Mouse (Mus musculus) midbrain, embryonic 12.5 days (tissue): ENCODE results near the gene Ndufa8. TPM values are rescaled to one million over a fixed set of nuclear protein-coding genes. Genes with fewer than 3 reads are reported as not detected.

Experiments used
- ATAC-seq: fragments of 200-750 bp; cut with Nextera tagmentation; 2 replicates; pipeline ENCODE4 v1.8.0; 2017; ENCODE audit warnings: low read depth, moderate TSS enrichment, moderate library complexity; ENCODE audit not compliant: low FRiP score
- H3K27ac ChIP-seq: fragments of 300-500 bp; sonication (generic); replicated peaks from 2 replicates; pipeline ENCODE4 v1.5.1; 2016; ENCODE audit warnings: mild to moderate bottlenecking
- H3K27me3 ChIP-seq: fragments of 300-500 bp; sonication (generic); 2 replicates; pipeline ENCODE4 v1.6.1; 2016; ENCODE audit warnings: mild to moderate bottlenecking
- H3K36me3 ChIP-seq: fragments of 300-500 bp; sonication (generic); 2 replicates; pipeline ENCODE4 v1.6.1; 2016
- H3K4me1 ChIP-seq: fragments of 300-500 bp; sonication (generic); 2 replicates; pipeline ENCODE4 v1.6.1; 2016
- H3K4me2 ChIP-seq: fragments of 300-500 bp; sonication (generic); replicated peaks from 2 replicates; pipeline ENCODE4 v1.6.1; 2016; ENCODE audit warnings: mild to moderate bottlenecking, moderate library complexity
- H3K4me3 ChIP-seq: fragments of 300-500 bp; sonication (generic); 2 replicates; pipeline ENCODE4 v1.5.1; 2016; ENCODE audit warnings: mild to moderate bottlenecking
- H3K9ac ChIP-seq: fragments of 300-500 bp; sonication (generic); replicated peaks from 2 replicates; pipeline ENCODE4 v1.6.1; 2016; ENCODE audit warnings: mild to moderate bottlenecking, moderate library complexity
- H3K9me3 ChIP-seq: fragments of 300-500 bp; sonication (generic); 2 replicates; pipeline ENCODE4 v1.6.1; 2016; ENCODE audit warnings: mild to moderate bottlenecking
- WGBS: fragments of 180-500 bp; shearing (Covaris S2); methylation state at CpG from one replicate; pipeline ENCODE4 v1.1.7; 2016; 5-methylcytosine and 5-hydroxymethylcytosine counted together
- polyA plus RNA-seq: library from polyadenylated mRNA; unstranded; fragments of >200 nt; fragmentation: Nextera tagmentation; extraction: Ambion mirVana; gene quantifications from 2 replicates; pipeline ENCODE4 v1.2.1, GENCODE M21; 2016

Gene Ndufa8
- polyA plus RNA-seq: 161 and 178 TPM in 2 replicates

- peak within 1 kb of the TSS; percentile 80 for H3K4me2 ChIP-seq
- peaks cover 12% of the 10 kb centered on the region for H3K4me1 ChIP-seq
- peak within 1 kb of the TSS; percentile 80 for H3K4me3 ChIP-seq
- H3K9ac ChIP-seq: peak within 1 kb of the TSS; percentile 88
- 0 out of 2 replicates have a peak, but pooled peaks cover 3% of the 10 kb centered on the region for H3K27me3 ChIP-seq
- WGBS: under 1% methylated on average over 44 of the region's 44 CpGs
- H3K9me3 ChIP-seq: no peaks in the 10 kb centered on the region
- peaks cover 7% of the 10 kb centered on the region; the same call in 1 of the 2 replicates for H3K36me3 ChIP-seq
- peak within 1 kb of the TSS; percentile 47; the same call in 1 of the 2 replicates for H3K27ac ChIP-seq
- ATAC-seq: peak; percentile 97
Observed at GRCm38 (mm10) chr2:36048748-36049566, at the start of gene Ndufa8, which contains the start of gene Morn5. Gene Ndufa8 (minus strand): TSS chr2:36049406. Gene Morn5 (plus strand): TSS chr2:36049458.

GRCm38 (mm10) chr2:36098021-36098420 lies 48.8 kb upstream of the Ndufa8 start:
- Histone ChIP-seq H3K4me3 (no peak overlapping the region), H3K36me3 (no peaks in the 10 kb centered on the region), H3K4me1 (peaks cover 5% of the 10 kb centered on the region), H3K9me3 (no peaks in the 10 kb centered on the region), H3K9ac (no peak overlapping the region), H3K4me2 (no peak overlapping the region), H3K27me3 (peaks cover 100% of the 10 kb centered on the region), H3K27ac (no peak overlapping the region)
- 0% methylated on average over 5 of the region's 5 CpGs for WGBS
- no peak for ATAC-seq

GRCm38 (mm10) chr2:36097129-36097815 lies 48.1 kb upstream of the Ndufa8 start:
- H3K4me3 ChIP-seq: no peak overlapping the region
- H3K27ac ChIP-seq: no peak overlapping the region
- no peaks in the 10 kb centered on the region for H3K9me3 ChIP-seq
- peaks cover 100% of the 10 kb centered on the region for H3K27me3 ChIP-seq
- H3K4me1 ChIP-seq: no peaks in the 10 kb centered on the region
- 2% methylated on average over 18 of the region's 18 CpGs for WGBS
- H3K9ac ChIP-seq: no peak overlapping the region
- H3K36me3 ChIP-seq: no peaks in the 10 kb centered on the region
- H3K4me2 ChIP-seq: no peak overlapping the region
- ATAC-seq: no peak

- no peak overlapping the region for H3K27ac ChIP-seq
- no peak overlapping the region for H3K4me2 ChIP-seq
- 2% methylated on average over 31 of the region's 31 CpGs for WGBS
- H3K9me3 ChIP-seq: no peaks in the 10 kb centered on the region
- peaks cover 16% of the 10 kb centered on the region for H3K4me1 ChIP-seq
- H3K9ac ChIP-seq: no peak overlapping the region
- no peak overlapping the region for H3K4me3 ChIP-seq
- ATAC-seq: no peak
- no peaks in the 10 kb centered on the region for H3K36me3 ChIP-seq
- H3K27me3 ChIP-seq: peaks cover 100% of the 10 kb centered on the region
Observed at GRCm38 (mm10) chr2:36093914-36094475, 44.8 kb upstream of the Ndufa8 start.

- no peak overlapping the region for H3K4me3 ChIP-seq
- H3K9ac ChIP-seq: no peak overlapping the region
- H3K4me2 ChIP-seq: no peak overlapping the region
- peaks cover 16% of the 10 kb centered on the region for H3K4me1 ChIP-seq
- no peaks in the 10 kb centered on the region for H3K9me3 ChIP-seq
- H3K36me3 ChIP-seq: no peaks in the 10 kb centered on the region
- peaks cover 99% of the 10 kb centered on the region for H3K27me3 ChIP-seq
- no peak overlapping the region for H3K27ac ChIP-seq
- no peak for ATAC-seq
- 10% methylated on average over 7 of the region's 7 CpGs for WGBS
Observed at GRCm38 (mm10) chr2:36093301-36093700, 44.1 kb upstream of the Ndufa8 start.

GRCm38 (mm10) chr2:36092748-36093147 lies 43.5 kb upstream of the Ndufa8 start:
- Histone ChIP-seq H3K4me1 (peaks cover 16% of the 10 kb centered on the region), H3K9ac (no peak overlapping the region), H3K27ac (no peak overlapping the region), H3K27me3 (peaks cover 98% of the 10 kb centered on the region), H3K9me3 (no peaks in the 10 kb centered on the region), H3K4me3 (no peak overlapping the region), H3K4me2 (no peak overlapping the region), H3K36me3 (no peaks in the 10 kb centered on the region)
- no peak for ATAC-seq
- 0% methylated on average over 4 of the region's 4 CpGs for WGBS

GRCm38 (mm10) chr2:36090853-36091741 lies 41.9 kb upstream of the Ndufa8 start:
- ATAC-seq: peak; percentile 89
- peaks cover 16% of the 10 kb centered on the region for H3K4me1 ChIP-seq
- WGBS: 2% methylated on average over 70 of the region's 70 CpGs
- H3K36me3 ChIP-seq: no peaks in the 10 kb centered on the region
- H3K27ac ChIP-seq: no peak overlapping the region
- peak overlapping the region; percentile 24; the same call in 1 of the 2 replicates for H3K9ac ChIP-seq
- peaks cover 97% of the 10 kb centered on the region for H3K27me3 ChIP-seq
- no peaks in the 10 kb centered on the region for H3K9me3 ChIP-seq
- peak overlapping the region; percentile 73 for H3K4me2 ChIP-seq
- peak overlapping the region; percentile 47 for H3K4me3 ChIP-seq

GRCm38 (mm10) chr2:36089190-36089589 lies 40.0 kb upstream of the Ndufa8 start:
- Histone ChIP-seq H3K36me3 (no peaks in the 10 kb centered on the region), H3K4me3 (no peak overlapping the region), H3K27me3 (peaks cover 86% of the 10 kb centered on the region), H3K4me1 (peaks cover 16% of the 10 kb centered on the region), H3K9ac (no peak overlapping the region), H3K4me2 (no peak overlapping the region), H3K27ac (no peak overlapping the region), H3K9me3 (no peaks in the 10 kb centered on the region)
- no peak for ATAC-seq
- 39% methylated on average over 3 of the region's 3 CpGs for WGBS

GRCm38 (mm10) chr2:36085041-36085440 lies 35.8 kb upstream of the Ndufa8 start:
- H3K27me3 ChIP-seq: peaks cover 49% of the 10 kb centered on the region
- no peaks in the 10 kb centered on the region for H3K36me3 ChIP-seq
- no peak overlapping the region for H3K27ac ChIP-seq
- H3K4me3 ChIP-seq: no peak overlapping the region
- no peaks in the 10 kb centered on the region for H3K4me1 ChIP-seq
- no peaks in the 10 kb centered on the region for H3K9me3 ChIP-seq
- no peak overlapping the region for H3K9ac ChIP-seq
- H3K4me2 ChIP-seq: no peak overlapping the region
- ATAC-seq: no peak
- WGBS: 82% methylated on average over 1 of the region's 1 CpGs

- Histone ChIP-seq H3K36me3 (no peaks in the 10 kb centered on the region), H3K27ac (no peak overlapping the region), H3K9ac (no peak overlapping the region), H3K4me2 (no peak overlapping the region), H3K4me1 (no peaks in the 10 kb centered on the region), H3K27me3 (peaks cover 37% of the 10 kb centered on the region), H3K4me3 (no peak overlapping the region), H3K9me3 (no peaks in the 10 kb centered on the region)
- ATAC-seq: no peak
- 84% methylated on average over 9 of the region's 9 CpGs for WGBS
Observed at GRCm38 (mm10) chr2:36082802-36083580, 33.8 kb upstream of the Ndufa8 start.

- H3K27me3 ChIP-seq: peaks cover 23% of the 10 kb centered on the region
- no peak overlapping the region for H3K9ac ChIP-seq
- no peak overlapping the region for H3K4me2 ChIP-seq
- no peak for ATAC-seq
- H3K36me3 ChIP-seq: no peaks in the 10 kb centered on the region
- 44% methylated on average over 9 of the region's 9 CpGs for WGBS
- H3K4me1 ChIP-seq: peaks cover 3% of the 10 kb centered on the region; the same call in 1 of the 2 replicates
- H3K9me3 ChIP-seq: no peaks in the 10 kb centered on the region
- H3K27ac ChIP-seq: no peak overlapping the region
- H3K4me3 ChIP-seq: no peak overlapping the region
Observed at GRCm38 (mm10) chr2:36081446-36081845, 32.2 kb upstream of the Ndufa8 start.
